Mouse (Mus musculus) ES-E14 (cell line): ENCODE measurements around the gene Bpifb6. TPM values are rescaled to one million over a fixed set of nuclear protein-coding genes. Genes with fewer than 3 reads are reported as not detected.

Source experiments
- DNase-seq: peaks from one replicate; pipeline ENCODE4 v3.0.0-alpha.2; 2013; ENCODE audit warnings: low read depth, low spot score
- H3K27ac ChIP-seq: 2 replicates; pipeline ENCODE4 v1.5.1; 2012; ENCODE audit warnings: low read depth, mild to moderate bottlenecking, low read length, moderate library complexity, mixed read lengths; ENCODE audit not compliant: poor library complexity, insufficient read depth, severe bottlenecking
- H3K36me3 ChIP-seq: 2 replicates; pipeline ENCODE4 v1.6.1; 2012; ENCODE audit warnings: mild to moderate bottlenecking, low read length, moderate library complexity, mixed read lengths; ENCODE audit not compliant: control insufficient read depth, poor library complexity, insufficient read depth, severe bottlenecking
- H3K4me1 ChIP-seq, 2 experiments: fragments of 150-350 bp in 1 of 2; sonication (generic) in 1 of 2; 2 replicates each; pipeline ENCODE4 v1.6.1; 2012; ENCODE audit warnings: low read length in 2 of 2, mild to moderate bottlenecking in 1 of 2, mixed read lengths in 1 of 2; ENCODE audit not compliant: control insufficient read depth in 2 of 2, insufficient read depth in 2 of 2, poor library complexity in 1 of 2
- H3K4me3 ChIP-seq, 2 experiments: fragments of 150-350 bp in 1 of 2; sonication (generic) in 1 of 2; 2 replicates each; pipeline ENCODE4 v1.5.1; 2012; ENCODE audit warnings: low read length in 2 of 2, low read depth in 1 of 2, mild to moderate bottlenecking in 1 of 2, mixed read lengths in 1 of 2; ENCODE audit not compliant: insufficient read depth in 1 of 2, poor library complexity in 1 of 2, severe bottlenecking in 1 of 2
- H3K9ac ChIP-seq: 2 replicates; pipeline ENCODE4 v1.6.1; 2012; ENCODE audit warnings: low read depth, mild to moderate bottlenecking, low read length, mixed read lengths; ENCODE audit not compliant: poor library complexity, insufficient read depth, severe bottlenecking
- H3K9me3 ChIP-seq: fragments of 150-350 bp; sonication (generic); 2 replicates; pipeline ENCODE4 v1.6.1; 2012; ENCODE audit warnings: low read depth, mild to moderate bottlenecking, low read length; ENCODE audit not compliant: control insufficient read depth, insufficient read depth
- CHD2 ChIP-seq: IDR thresholded peaks from 2 replicates; pipeline ENCODE4 v1.6.1; 2014; ENCODE audit warnings: mild to moderate bottlenecking, low read depth, low read length, inconsistent platforms
- HCFC1 ChIP-seq: IDR thresholded peaks from 2 replicates; pipeline ENCODE4 v1.6.1; 2012; ENCODE audit warnings: low read length, inconsistent platforms, borderline replicate concordance; ENCODE audit not compliant: insufficient read depth
- MAFK ChIP-seq: IDR thresholded peaks from 2 replicates; pipeline ENCODE4 v1.6.1; 2014; ENCODE audit warnings: mild to moderate bottlenecking, low read depth, low read length, inconsistent platforms; ENCODE audit not compliant: insufficient read depth
- ZC3H11A ChIP-seq: IDR thresholded peaks from 2 replicates; pipeline ENCODE4 v1.6.1; 2012; ENCODE audit warnings: low read depth, mild to moderate bottlenecking, inconsistent platforms, low read length, borderline replicate concordance
- ZNF384 ChIP-seq: IDR thresholded peaks from 2 replicates; pipeline ENCODE4 v1.6.1; 2012; ENCODE audit warnings: low read depth, low read length, inconsistent platforms
- in situ Hi-C, 2 experiments: fragments of 600-800 bp; cut with MboI; formaldehyde crosslinking; loops; one replicate each; pipeline ENCODE4 v1.15.1; 2025; ENCODE audit warnings: low sequenced_read_pairs in 2 of 2, inconsistent platforms in 1 of 2; ENCODE audit not compliant: unreplicated experiment in 2 of 2
- total RNA-seq: library from RNA; depleted of rRNA; stranded (reverse); fragments of 300-350 nt; gene quantifications from 2 replicates; pipeline ENCODE4 v1.2.3, GENCODE M21; 2012

The Bpifb6 gene
- total RNA-seq, 1 experiment, result not detected

DNA sequence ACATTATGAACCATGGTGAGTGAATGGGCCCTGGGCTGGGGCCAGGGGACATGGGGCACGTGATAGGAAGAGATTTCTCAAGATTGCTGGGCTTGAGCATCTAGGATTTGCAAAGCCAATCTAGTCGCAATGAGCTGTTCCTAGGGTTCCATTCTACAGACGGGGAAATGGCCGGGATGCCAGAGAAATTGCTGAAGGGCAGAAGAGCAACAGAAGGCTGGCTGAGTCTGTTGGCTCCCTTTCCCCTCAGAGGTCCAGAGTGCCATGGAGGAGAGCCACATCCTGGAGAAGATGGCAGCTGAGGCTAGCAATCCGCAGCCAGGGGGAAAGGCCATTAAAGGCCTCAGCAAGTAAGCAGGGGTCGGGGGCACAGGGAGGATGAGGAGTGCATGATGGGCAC lies 2.5 kb downstream of the Bpifb6 start:
- no peaks in the 10 kb centered on the region for H3K4me1 ChIP-seq
- no peaks in the 10 kb centered on the region for H3K9me3 ChIP-seq
- H3K9ac ChIP-seq, result no peak overlapping the region
- no peak overlapping the region for H3K4me3 ChIP-seq
- no peak for DNase-seq
- in situ Hi-C loops, result no loop called here
- no peak for TF ChIP-seq CHD2
- TF ChIP-seq MAFK, result no peak
- TF ChIP-seq ZNF384, result no peak
- TF ChIP-seq HCFC1, result no peak
- TF ChIP-seq ZC3H11A, result no peak
- no peaks in the 10 kb centered on the region for H3K36me3 ChIP-seq
- H3K27ac ChIP-seq, result no peak overlapping the region

GRCm38 (mm10) chr2:153906626-153907025 lies 6.4 kb downstream of the Bpifb6 start:
- in situ Hi-C loops, result no loop called here
- DNase-seq, result no peak
- Histone ChIP-seq H3K9me3 (no peaks in the 10 kb centered on the region), H3K4me1 (no peaks in the 10 kb centered on the region), H3K36me3 (no peaks in the 10 kb centered on the region), H3K4me3 (no peak overlapping the region), H3K9ac (no peak overlapping the region), H3K27ac (no peak overlapping the region)
- TF ChIP-seq CHD2 (no peak), MAFK (no peak), ZC3H11A (no peak), HCFC1 (no peak), ZNF384 (no peak)

- no peak overlapping the region for H3K4me3 ChIP-seq
- no peaks in the 10 kb centered on the region for H3K4me1 ChIP-seq
- no peak overlapping the region for H3K27ac ChIP-seq
- H3K36me3 ChIP-seq, result no peaks in the 10 kb centered on the region
- H3K9ac ChIP-seq, result no peak overlapping the region
- in situ Hi-C loops, result no loop called here
- TF ChIP-seq ZNF384 (no peak), ZC3H11A (no peak), CHD2 (no peak), HCFC1 (no peak), MAFK (no peak)
- no peaks in the 10 kb centered on the region for H3K9me3 ChIP-seq
- no peak for DNase-seq
Observed at GRCm38 (mm10) chr2:153914151-153914550, 14.0 kb downstream of the Bpifb6 start.

DNA sequence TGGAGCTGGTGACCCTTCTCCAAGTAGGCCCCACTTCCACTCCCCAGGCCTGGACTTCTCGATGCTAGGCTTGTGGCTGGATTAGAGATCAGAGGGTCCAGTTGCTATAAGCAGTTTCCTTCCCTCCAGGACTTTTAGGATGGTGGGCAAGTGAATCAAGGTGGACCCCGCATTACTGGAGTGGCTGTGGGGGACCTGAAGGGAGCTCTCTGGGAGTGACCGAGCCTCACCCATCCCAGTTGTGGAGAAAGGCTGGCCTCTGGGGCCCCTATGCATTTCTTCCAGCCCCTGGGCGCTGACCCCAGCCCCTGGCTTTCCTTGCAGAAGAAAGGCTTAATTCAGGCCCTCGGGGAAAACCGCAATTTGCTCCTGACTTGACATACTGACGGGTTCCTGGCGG lies 17.7 kb downstream of the Bpifb6 start, which contains the start of gene Bpifb3:
TSS of gene Bpifb3 (plus strand) at position 301 of the 400 bp plus-strand sequence.
- TF ChIP-seq ZNF384 (no peak), MAFK (no peak), ZC3H11A (no peak), HCFC1 (no peak)
- no peak for DNase-seq
- no peak within 1 kb of the TSS for H3K27ac ChIP-seq
- H3K4me3 ChIP-seq, result no peak within 1 kb of the TSS
- no peaks in the 10 kb centered on the region for H3K9me3 ChIP-seq
- in situ Hi-C loops, result no loop called here
- H3K4me1 ChIP-seq, result no peaks in the 10 kb centered on the region
- H3K36me3 ChIP-seq, result no peaks in the 10 kb centered on the region
- no peak within 1 kb of the TSS for H3K9ac ChIP-seq

DNA sequence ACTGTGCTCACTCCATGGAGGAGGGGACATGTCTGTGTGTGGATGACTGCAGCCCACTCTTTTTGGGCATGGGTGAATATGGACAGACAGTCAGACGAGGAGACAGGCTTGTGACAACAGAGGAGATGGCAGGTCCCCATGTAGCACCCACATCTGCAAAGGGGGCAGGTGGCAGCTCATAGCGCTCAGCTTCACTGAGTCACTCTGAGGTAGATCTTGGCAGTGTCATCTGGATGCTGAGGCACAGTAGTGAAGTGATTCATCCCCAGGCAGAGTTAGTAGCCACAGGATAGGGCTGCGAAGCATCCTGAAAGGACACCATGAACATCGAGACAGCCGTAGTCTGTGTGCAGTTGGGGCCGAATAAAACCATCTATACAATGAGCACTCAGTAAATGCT lies 21.1 kb downstream of the Bpifb6 start:
- Histone ChIP-seq H3K36me3 (no peaks in the 10 kb centered on the region), H3K27ac (no peak overlapping the region; the same call in 1 of the 2 replicates), H3K9me3 (no peaks in the 10 kb centered on the region), H3K9ac (no peak overlapping the region), H3K4me3 (no peak overlapping the region), H3K4me1 (no peaks in the 10 kb centered on the region)
- no peak for DNase-seq
- TF ChIP-seq ZC3H11A (no peak), MAFK (no peak), HCFC1 (no peak), ZNF384 (no peak), CHD2 (no peak)
- in situ Hi-C loops, result no loop called here
